Mouse (Mus musculus): ENCODE data around the gene Gm17359.

Gm17359 gene

DNA sequence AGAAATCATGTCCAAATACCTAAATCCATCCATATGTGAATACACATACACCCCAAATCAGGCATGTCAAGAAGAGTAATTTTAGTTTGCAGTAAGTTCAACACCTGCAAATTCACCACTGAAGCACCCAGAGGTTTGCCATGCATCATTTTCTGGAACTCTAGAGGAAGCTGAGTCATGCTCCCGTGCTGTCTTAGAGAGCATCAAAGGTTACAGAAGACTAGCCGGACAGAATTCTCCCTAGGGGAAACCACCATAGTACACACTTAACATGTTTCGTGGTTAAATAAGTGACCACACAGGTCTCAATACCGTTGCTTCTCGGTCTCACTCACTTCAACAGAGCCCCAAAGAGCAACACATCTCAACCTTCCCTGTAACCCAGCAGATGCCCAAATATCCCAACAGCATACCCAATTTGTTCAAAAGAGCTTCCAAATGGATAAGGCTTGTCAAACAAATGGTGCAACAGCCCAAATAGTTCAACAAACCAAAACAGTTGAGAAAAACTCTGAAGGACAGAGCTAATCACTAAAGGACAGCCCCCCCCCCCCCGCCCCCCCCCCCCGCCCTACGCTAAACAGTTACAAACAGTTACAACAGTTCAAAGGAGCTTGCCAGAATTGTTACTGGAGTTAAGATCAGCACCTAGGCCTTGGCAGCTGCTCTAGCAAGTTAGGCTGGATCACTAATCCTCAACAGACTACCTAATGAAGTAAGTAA lies at the start of gene Gm17359:
Gm17359 (plus strand) TSS at position 618 of the 723 bp plus-strand sequence.
- no peak for DNase-seq (ENCODE audit: low read depth, low spot score)

DNA sequence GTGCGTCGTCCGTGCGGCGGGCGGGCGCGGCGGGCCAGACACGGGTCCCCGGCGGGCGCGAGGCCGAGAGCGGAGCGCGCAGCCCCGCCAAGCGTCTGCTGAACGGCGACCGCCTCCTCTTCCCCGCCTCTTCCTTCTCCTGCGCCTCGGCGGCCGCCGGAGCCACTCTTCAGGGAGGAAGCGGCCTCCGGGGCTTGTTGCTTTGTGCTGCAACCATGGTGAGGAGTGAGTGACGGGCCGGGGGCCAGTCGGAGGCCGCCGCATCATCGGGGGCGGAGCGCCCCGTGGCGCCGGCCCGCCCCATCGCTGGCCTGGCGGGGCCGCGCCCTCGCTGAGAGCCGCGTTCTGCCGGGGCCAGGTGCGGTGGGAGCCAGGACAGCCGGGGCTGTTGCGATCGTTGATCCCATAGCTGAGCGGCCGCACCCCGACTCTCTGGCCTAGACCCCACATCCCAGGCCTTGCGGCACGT lies 49.3 kb upstream of the Gm17359 start:
- DNase-seq (ENCODE audit: low read depth, low spot score) = peak; percentile 94

- DNase-seq (ENCODE audit: low read depth, low spot score) = no peak
Observed at GRCm38 (mm10) chr3:79287699-79288458, 48.6 kb upstream of the Gm17359 start.

GRCm38 (mm10) chr3:79289050-79289449 lies 47.4 kb upstream of the Gm17359 start:
- no peak for DNase-seq (ENCODE audit: low read depth, low spot score)

DNA sequence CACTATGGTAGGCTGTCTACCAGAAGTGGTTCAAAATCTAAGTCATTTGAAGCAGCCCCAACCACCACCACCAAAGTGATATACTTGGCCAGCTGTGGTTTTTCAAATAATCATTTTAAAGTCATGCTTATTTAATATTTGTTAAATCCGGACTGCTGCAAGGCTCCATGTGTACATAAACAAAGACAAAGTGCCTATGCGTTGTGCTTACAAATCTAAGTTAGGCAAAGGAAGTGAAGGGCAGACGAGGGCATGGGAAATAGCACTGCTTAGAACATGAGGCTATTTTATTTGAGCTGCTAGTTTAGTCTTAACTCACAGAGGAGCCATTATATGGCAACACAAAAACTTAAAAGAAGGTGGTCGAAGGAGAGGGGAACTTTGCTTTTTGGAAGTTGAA lies 43.4 kb upstream of the Gm17359 start:
- no peak for DNase-seq (ENCODE audit: low read depth, low spot score)

GRCm38 (mm10) chr3:79294701-79295100 lies 41.8 kb upstream of the Gm17359 start:
- no peak for DNase-seq (ENCODE audit: low read depth, low spot score)

DNA sequence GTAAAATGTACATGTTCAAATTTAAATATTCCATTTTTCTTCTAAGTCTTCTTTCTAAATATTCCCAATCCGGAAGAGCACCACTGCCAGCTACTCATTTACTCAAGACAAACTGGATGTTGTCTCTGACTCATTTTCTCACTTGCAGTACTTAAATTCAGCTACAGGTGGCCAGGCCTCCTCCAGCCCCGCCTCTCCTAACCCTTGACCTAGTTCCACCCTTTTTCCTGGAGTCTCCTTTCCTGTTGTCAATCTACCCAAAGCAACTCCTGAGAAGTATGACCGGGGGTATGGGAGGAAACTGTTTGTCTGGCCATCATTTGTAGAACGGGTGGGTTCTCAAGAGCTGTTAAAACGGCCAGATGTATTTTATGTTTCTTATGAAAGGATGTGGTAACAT lies 40.4 kb upstream of the Gm17359 start:
- DNase-seq (ENCODE audit: low read depth, low spot score) = no peak

GRCm38 (mm10) chr3:79296586-79296985 lies 39.9 kb upstream of the Gm17359 start:
- DNase-seq (ENCODE audit: low read depth, low spot score) = no peak

GRCm38 (mm10) chr3:79297281-79297680 lies 39.2 kb upstream of the Gm17359 start:
- DNase-seq (ENCODE audit: low read depth, low spot score) = no peak

DNA sequence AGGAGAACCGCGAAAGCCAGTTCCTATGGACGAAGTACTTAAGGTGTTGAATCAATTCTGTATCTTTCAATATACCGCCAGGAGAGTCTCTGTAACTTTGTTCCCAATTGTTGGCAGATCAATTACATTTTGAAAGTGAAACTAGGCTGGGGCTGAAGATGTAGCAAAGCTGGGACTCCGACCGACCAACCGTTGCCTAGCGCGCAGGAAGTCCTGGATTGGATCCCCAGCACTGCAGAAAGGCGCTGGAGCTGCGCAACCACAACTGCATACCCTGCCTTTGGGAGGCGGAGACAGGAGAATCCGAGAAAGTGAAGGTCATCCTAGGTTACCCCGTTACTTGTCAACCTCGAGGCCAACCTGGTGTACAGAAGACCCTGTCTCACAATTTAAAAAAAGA lies 37.1 kb upstream of the Gm17359 start:
- DNase-seq (ENCODE audit: low read depth, low spot score) = no peak

- no peak for DNase-seq (ENCODE audit: low read depth, low spot score)
Observed at GRCm38 (mm10) chr3:79308605-79309004, 27.9 kb upstream of the Gm17359 start.

DNA sequence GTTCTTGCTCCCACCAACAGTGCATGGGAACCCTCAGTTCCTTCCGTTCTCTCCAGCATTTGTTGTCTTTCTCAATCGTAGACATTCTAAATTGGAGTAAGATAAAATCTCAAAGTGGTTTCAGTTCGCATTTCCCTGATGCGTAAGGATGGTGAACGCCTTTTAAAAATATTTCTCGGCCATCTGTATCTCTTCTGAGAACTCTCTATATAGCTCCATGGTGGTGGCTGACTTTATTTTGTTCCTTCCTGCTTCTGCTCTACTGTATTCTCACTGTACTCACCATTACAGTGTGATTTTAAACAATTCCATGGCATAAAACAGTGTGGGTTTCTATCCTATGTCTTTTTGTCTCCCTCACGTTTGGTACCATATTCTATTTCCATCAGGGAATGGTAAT lies 26.3 kb upstream of the Gm17359 start:
- DNase-seq (ENCODE audit: low read depth, low spot score) = no peak

DNA sequence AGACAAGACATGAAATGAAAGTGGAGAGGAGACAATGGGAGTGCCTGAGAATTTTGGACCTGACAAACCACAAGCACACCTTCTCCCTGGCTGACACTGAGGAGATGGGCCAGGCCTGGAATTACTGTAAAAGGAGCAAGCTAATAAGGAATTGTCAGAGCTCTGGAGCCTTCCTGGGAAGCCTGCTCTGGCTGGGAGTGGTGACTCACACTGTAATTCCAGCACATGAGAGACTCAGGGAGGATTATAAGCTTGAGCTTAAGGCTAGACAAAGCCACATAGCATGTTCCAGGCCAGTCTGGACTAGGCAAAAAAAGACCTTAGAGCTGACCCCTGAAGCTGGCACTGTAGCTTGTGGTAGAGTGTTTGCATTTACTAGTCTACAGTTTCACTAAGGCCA lies 24.6 kb upstream of the Gm17359 start:
- no peak for DNase-seq (ENCODE audit: low read depth, low spot score)

DNA sequence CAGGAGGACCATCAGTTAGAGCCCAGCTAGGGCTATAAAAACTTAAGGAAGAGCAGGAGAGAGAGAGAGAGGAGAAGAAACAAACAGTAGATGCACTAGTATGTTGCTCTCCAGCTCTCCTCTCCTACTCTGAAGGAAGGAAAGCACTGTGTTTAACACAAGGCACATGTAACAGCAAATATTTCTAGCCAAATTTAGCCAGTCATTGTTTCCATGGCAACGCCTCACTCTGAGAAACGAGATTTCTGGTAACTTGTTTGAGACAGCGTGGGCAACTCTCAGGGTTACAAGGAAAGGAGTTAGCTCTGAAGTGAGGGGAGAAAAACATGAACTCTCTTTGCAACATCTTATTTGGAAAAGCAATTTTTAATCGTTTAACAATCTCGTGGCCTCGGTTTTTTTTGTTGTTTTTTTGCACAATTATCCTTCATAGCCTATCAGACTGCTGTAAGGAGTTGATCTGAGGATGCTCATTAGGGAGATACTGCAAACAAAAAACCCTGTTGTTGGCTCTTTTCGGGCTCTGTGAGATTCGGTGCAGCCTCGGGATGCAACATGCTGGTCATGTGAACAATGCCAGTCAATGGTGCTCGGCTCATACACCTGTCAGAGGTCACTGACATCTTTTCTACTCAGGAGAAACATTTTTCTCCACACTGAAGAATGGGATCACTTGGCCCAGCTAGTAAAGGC lies 22.3 kb upstream of the Gm17359 start:
- no peak for DNase-seq (ENCODE audit: low read depth, low spot score)

GRCm38 (mm10) chr3:79324697-79325526 lies 11.5 kb upstream of the Gm17359 start:
- DNase-seq (ENCODE audit: low read depth, low spot score) = no peak

GRCm38 (mm10) chr3:79329691-79330315 lies 6.7 kb upstream of the Gm17359 start:
- no peak for DNase-seq (ENCODE audit: low read depth, low spot score)

DNA sequence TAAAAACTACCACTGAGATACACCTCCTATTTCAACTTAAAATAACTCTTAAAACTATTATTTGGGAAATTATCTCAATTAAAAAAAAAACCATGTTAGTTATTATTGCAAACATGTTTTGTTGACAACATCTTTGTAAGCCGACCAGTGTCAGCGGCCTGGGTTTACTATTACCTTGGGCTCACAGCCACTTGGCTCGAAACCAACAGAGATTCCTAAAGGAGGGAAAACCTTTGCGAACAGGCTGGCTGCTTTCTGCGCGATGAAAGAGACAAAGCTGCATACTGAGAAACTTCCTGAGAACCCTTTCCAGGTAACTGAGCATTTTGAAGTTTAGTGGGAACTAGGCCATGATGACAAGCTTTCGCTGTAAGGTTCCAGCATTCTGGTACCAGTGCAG lies 3.4 kb upstream of the Gm17359 start:
- DNase-seq (ENCODE audit: low read depth, low spot score) = no peak

- DNase-seq (ENCODE audit: low read depth, low spot score) = no peak
Observed at GRCm38 (mm10) chr3:79333643-79334200, 2.7 kb upstream of the Gm17359 start.

- DNase-seq (ENCODE audit: low read depth, low spot score) = no peak
Observed at GRCm38 (mm10) chr3:79340737-79341136, 4.3 kb downstream of the Gm17359 start.

DNA sequence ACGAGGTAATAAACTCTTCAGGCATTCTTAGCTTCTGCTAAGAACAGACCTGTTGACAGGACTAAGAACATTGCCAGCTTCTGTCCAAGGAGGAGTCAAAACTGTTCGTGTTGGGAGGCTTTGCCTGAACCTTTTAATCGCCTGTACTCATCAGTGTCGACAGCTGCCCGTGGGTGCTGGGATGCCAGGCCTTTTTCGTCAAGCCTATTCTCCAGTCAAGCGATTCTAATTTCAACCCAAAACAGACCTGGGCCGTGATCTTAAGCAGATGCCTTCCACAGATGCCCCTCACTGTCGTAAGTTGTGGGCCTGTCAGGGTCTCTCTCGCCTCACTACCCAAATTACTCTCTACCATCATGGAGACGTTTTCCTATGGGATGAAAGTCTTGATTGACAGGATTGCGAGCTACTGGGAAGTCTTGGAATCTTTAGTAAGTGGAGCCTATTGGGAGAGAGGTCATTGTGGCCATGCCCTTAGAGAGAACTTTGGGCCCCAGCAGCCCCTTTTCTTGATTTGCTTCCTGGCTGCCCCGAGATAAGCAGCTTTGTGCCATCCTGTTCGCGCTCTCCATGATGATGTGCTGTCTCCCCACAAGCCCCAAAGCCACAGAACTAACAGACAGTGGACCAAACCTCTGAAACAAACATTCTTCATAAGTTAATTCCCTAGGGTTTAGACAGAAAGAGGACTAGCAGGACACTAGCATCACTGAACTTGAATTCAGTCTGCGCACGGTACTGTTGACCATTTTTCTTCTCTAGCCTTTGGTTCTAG lies 6.7 kb downstream of the Gm17359 start:
- DNase-seq (ENCODE audit: low read depth, low spot score) = no peak

All from A20 (cell line).